Mouse (Mus musculus) thymus, postnatal 36 days (tissue): Measurements from ENCODE around the gene Lamp2.
"Not testable (repeated sequence)": the region's sequence is repeated elsewhere in the genome, so short reads cannot be mapped to it uniquely, and the experiment has no call there.

Experiments
- DNase-seq, 2 experiments: peaks; one replicate each; pipeline ENCODE4 v3.0.0; 2022; ENCODE audit warnings: mixed read lengths in 2 of 2

Gene Lamp2

DNA sequence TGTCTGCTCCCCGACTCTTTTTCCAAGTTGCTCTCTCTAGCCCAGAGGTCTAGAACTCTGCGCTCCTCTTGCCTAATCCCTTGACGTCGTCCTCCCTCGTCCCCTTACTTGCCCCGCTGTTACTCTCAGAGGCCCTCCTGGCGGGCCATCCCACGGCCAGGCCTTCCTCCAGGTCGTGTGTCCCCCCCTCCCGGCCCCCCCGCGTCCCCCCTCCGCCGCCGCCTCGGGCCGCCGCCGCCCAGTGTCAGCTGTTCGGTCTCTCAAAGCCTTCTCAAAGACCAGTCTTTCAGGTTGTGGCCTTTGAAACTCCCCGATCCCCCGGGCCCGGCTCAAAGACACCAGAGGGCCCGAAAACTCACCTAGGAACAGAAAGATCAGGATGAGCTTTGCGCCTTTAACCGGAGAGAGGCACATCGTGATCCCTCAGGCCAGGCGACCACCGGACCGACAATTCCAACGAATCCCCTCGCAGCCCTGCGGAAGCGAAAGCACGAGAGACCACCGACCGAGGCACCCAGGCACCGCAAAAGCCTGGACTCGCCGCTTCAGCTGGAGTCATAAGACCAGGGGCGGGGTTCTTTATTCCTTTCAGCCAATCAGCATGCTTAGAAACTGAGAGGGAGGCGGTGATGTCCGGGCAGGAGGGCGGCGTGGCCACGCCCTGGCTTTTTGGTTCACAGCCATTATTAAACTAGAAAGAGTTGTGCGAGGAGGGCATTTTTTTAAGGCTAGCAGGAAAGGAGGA lies at the start of gene Lamp2:
TSS of gene Lamp2 (minus strand) at position 565 of the 745 bp plus-strand sequence.
- peak; percentile 64 to 72 for DNase-seq

- no peak for DNase-seq
Measured at GRCm38 (mm10) chrX:38504846-38505245, 48.6 kb upstream of the Lamp2 start.

DNA sequence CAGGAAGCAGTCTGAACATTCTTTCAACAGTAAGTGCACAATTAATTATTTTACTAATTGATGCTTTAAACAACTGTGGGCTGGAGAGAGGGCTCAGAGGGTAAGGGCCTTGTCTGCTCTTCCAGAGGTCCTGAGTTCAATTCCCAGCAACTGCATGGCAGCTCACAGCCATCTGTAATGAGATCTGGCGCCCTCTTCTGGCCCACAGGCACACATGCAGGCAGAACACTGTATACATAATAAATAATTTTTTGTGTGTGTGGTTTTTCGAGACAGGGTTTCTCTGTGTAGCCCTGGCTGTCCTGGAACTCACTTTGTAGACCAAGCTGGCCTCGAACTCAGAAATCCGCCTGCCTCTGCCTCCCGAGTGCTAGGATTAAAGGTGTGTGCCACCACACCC lies 45.9 kb upstream of the Lamp2 start:
- not testable (repeated sequence) for DNase-seq

DNA sequence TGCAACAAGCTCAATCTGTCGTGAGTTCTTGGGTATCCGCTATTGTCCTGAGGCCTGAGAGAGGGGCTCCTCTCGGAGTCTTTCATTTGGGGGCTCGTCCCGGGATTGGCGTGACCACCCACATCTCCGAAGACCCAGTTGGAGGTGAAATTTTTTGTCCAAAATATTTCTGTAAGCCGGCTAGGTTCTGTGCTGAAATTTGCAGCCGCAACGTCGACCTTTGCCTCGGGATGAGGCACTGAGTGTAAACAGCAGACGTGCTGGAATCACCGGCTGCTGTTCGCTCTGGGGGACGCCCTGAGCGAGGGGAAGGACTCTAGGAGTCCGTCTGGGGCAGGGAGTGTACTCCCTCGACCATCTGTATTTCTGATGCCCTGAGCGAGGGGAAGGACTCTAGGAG lies 29.2 kb upstream of the Lamp2 start:
- DNase-seq, result not testable (repeated sequence)

DNA sequence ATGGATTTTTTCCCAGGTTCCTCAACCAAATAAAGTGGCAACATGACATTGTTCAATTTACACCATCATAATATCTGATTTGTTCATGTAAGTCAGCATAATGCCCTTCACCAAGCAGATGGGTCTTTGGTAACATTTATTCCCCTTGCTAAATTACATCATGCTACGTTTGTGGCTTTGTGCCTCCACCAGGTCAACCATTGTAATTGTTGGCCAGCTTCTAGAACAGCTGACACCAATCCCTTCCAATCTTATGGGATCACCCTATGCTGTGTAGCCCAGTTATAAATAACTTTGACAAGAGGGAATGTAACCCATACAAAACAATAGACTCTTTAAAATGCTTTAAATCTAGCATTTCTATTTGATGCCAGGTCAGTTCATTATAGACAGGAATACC lies 22.3 kb upstream of the Lamp2 start:
- DNase-seq, result no peak

GRCm38 (mm10) chrX:38473537-38474299 lies 17.5 kb upstream of the Lamp2 start:
- DNase-seq, result peak; percentile 37 to 40

GRCm38 (mm10) chrX:38473164-38473536 lies 16.9 kb upstream of the Lamp2 start:
- DNase-seq, result no peak

DNA sequence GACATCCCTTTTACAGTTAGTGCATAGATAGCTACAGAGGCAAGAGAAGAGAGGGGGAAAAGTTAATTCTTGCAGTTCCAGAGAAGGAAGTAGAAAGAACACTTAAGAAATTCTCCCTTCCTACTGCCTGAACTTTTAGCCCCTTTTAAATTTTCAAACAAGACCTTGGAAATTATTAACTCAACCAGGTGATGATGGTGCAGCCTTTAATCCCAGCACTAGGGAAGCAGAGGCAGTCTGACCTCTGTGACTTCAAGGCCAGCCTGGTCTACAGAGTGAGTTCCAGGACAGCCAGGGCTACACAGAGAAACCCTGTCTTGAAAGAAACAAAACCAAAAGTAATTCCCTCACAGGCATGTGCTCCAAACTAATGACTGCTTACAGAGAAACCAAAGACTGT lies 10.0 kb upstream of the Lamp2 start:
- no peak for DNase-seq

DNA sequence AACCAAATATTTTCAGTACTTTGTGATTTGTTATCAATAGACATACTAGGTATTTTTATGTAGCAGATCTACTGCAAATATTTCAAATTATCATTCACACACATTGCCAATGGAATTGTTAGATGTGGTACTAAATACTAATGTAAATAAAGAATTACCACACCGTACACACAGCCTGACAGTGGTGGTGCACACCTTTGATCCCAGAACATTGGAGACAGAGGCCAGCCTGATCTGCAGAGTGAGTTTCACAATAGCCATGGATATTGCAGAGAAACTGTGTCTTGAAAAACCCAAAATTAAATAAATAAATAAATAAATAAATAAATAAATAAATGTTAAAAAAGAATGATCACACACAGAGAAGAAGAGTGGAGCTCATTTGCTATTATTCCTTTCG lies 6.9 kb upstream of the Lamp2 start:
- DNase-seq, result no peak

GRCm38 (mm10) chrX:38462101-38462500 lies 5.8 kb upstream of the Lamp2 start:
- DNase-seq, result no peak

GRCm38 (mm10) chrX:38460887-38461286 lies 4.6 kb upstream of the Lamp2 start:
- no peak for DNase-seq

GRCm38 (mm10) chrX:38459076-38459475 lies 2.8 kb upstream of the Lamp2 start:
- DNase-seq, result no peak

- DNase-seq, result no peak
Measured at GRCm38 (mm10) chrX:38456635-38457006, 367 bp upstream of the Lamp2 start.

- DNase-seq, result no peak
Measured at GRCm38 (mm10) chrX:38455474-38455873, 780 bp downstream of the Lamp2 start.

GRCm38 (mm10) chrX:38454900-38455299 lies 1.4 kb downstream of the Lamp2 start:
- DNase-seq, result no peak

DNA sequence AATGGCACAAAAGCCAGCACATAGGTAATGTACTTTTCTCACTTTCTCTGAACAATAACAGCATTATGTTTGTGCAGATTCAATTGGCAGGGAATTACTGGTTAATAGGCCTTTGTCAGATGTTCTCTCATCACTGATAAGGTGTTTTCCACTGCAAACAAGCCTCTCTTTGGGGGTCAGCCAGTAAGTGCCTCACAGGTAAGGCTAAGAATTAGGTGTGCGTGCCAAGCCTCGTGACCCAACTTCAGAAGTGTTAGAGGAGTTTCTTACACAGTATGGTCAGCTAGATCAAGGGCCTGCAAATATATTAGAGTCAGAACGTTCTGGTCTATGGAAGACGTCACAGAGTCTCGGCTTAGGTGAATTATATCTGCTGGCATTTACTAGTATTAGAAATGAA lies 2.3 kb downstream of the Lamp2 start:
- DNase-seq, result no peak

DNA sequence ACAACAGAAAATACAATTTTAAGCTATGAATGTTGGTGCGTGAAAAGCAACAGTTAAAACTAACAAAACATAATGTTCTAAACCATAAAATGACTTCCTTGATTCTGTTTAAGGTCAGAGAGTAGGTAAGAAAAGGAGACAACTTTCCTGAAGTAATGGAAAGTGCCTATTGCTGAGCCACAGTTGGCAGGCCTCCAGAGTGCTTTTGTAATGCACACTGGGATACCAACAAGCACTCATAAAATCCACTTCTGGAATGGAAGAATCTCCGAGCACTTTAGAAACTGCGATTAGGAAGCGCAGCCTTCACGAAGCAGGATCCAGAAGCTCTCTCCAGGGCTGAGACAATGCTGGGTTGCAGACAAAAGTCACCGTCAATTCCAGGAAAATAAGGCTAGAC lies 5.8 kb downstream of the Lamp2 start:
- DNase-seq, result no peak

- no peak for DNase-seq
Measured at GRCm38 (mm10) chrX:38445705-38446104, 10.5 kb downstream of the Lamp2 start.

DNA sequence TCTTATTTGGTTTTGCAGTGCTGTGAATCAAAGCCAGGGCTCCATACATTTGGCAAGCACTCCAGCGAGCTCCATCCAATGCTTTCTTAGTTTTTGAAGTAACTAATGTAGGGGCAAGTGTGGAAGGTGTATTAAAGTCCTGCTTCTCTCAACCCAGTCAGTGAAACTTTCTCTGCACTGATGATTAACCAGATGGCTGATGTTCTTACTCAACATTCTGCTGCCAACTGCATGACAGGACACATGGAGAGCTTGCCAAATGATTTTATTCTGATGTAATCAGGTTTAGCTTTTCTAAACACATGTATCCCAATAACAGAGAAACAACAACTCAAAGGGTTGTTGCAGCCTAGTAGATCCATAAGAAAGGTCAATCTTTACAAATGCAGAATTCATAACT lies 13.8 kb downstream of the Lamp2 start:
- DNase-seq, result no peak

DNA sequence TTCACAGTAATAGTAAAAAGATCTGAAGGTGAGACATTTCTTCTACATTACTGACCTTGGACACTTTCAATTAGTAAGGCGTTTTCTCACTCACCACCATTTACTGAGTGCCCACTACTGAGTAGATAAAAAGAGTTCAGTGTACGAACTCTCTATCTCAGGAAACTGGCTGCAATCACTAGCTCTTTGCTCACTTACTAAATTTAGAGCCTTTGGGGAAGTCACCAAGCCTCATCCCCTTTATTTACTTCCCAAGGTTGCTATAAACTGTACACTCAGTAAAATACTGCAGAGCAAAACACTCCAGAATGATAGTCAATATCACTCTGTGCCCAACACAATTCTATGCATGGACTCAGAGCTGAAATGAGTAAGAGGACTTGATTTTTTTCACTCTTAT lies 16.6 kb downstream of the Lamp2 start:
- no peak for DNase-seq

GRCm38 (mm10) chrX:38438147-38438791 lies 18.0 kb downstream of the Lamp2 start:
- peak; percentile 41 to 44 for DNase-seq

DNA sequence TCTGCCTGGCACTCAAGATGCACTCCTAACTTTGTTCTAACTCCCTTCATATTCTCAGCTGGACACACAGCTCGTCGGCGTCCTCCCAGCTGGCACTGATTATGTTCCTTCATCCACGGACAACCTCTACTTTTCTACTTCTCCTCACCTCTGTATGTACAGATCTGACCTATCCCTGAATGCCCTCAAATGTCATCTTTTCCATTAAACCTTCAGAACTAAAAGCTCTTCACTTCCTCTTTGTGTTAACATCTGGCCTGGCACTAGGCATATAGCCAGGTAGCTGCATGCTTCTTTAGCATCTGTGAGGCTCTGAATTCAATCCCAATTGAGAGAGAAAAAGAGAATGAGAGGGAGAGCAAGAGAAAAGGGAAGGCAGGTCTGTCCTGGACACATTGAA lies 26.8 kb downstream of the Lamp2 start:
- no peak for DNase-seq

- DNase-seq, result no peak
Measured at GRCm38 (mm10) chrX:38428818-38429440, 27.3 kb downstream of the Lamp2 start.

DNA sequence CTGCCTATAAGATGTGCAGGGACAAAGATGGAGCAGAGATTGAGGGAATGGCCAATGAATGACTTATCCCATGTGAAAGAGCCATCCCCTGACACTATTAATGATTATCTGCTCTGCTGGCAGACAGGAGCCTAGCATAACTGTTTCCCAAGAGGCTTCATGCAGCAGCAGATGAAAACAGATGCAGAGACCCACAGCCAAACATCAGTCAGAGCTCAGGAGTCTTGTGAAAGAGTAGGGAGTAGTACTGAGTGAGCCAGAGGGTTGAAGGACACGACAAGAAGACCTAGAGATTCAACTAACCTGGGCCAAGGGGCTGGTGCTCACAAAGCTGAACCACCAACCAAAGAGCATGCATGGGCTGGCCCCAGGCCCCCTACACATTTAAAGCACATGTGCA lies 30.2 kb downstream of the Lamp2 start:
- DNase-seq, result no peak
